Mouse (Mus musculus): Measurements from ENCODE around the gene Sox5.

Sox5 gene

DNA sequence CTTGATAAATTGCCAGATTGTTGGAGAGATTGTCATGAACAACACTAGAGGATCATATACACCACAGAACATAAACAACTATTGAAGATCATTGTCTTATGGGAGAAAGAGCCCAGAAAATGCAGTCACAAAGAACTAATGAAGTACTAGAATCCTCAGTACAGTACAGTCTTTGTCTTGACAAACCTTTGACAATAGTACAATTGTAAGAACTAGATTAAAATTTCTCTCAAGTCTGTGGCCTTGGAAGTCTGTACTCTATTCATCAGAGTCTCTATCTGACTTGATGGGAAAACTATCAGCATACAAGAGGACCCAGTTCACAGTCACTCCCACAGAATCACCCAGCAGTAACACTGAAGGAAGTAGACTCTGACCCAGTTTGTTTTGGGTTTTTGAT lies 936.0 kb downstream of the Sox5 start:
- no peak for DNase-seq (ENCODE audit: low spot score)

- DNase-seq (ENCODE audit: low spot score), result no peak
Measured at GRCm38 (mm10) chr6:143844701-143844970, 937.1 kb downstream of the Sox5 start.

GRCm38 (mm10) chr6:143843933-143844700 lies 937.7 kb downstream of the Sox5 start:
- DNase-seq (ENCODE audit: low spot score), result no peak

GRCm38 (mm10) chr6:143841954-143842353 lies 939.8 kb downstream of the Sox5 start:
- no peak for DNase-seq (ENCODE audit: low spot score)

GRCm38 (mm10) chr6:143841109-143841638 lies 940.6 kb downstream of the Sox5 start:
- no peak for DNase-seq (ENCODE audit: low spot score)

DNA sequence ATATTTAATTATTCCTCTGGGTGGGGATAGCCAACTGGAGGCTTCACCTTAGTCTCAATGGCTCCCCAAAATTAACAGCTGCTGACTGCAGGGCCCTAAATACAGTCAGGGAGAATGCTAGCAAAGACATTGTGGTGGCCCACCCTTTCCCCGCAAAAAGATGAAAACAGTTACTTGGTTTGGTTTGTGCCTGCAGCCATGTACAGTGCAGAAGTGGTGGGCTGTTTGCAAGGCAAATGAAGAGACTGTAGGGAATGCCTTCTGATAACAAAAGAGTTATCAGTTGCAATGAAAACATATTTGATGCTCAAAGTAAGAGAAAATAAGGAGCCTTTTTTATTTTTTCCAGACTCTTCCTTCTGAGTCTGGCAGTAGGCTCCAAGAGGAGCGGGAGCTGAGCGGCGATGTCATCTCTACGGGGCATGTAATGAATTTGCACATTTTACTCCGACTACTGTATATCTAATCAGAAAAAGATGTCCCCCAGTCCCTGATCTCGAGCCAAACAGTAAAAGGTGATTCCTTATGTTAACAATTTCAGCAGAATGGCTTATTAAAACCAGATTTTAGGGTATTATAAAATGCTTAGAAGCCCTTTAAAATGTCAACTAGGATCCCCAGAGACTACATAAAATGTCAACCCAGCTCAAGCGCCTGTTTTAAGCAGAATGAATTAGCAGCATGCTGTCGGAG lies 943.2 kb downstream of the Sox5 start:
- no peak for DNase-seq (ENCODE audit: low spot score)

- no peak for DNase-seq (ENCODE audit: low spot score)
Measured at GRCm38 (mm10) chr6:143835331-143835730, 946.4 kb downstream of the Sox5 start.

DNA sequence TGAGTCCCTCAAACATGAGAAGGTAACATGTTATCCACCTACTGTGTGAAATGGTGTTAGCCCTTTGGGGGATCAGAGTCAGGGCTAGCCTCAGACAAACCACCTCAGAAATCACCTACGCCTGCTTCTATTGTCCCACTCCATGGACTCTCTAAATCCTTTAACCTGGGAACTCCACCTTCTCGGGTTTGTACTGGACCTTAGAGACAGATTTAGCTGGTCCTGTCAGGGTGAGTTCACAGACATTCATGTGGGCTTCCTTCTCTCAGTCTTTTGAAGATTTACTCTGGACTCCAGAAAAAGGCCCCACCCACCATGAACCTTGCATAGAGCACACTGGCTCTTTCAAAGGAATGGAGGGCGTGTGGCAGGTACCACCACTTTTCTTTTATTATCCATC lies 947.8 kb downstream of the Sox5 start:
- no peak for DNase-seq (ENCODE audit: low spot score)

GRCm38 (mm10) chr6:143833182-143833558 lies 948.6 kb downstream of the Sox5 start:
- no peak for DNase-seq (ENCODE audit: low spot score)

GRCm38 (mm10) chr6:143832483-143833181 lies 949.1 kb downstream of the Sox5 start:
- DNase-seq (ENCODE audit: low spot score), result no peak

GRCm38 (mm10) chr6:143831246-143831645 lies 950.5 kb downstream of the Sox5 start:
- no peak for DNase-seq (ENCODE audit: low spot score)

GRCm38 (mm10) chr6:143830131-143830530 lies 951.6 kb downstream of the Sox5 start:
- DNase-seq (ENCODE audit: low spot score), result no peak

- no peak for DNase-seq (ENCODE audit: low spot score)
Measured at GRCm38 (mm10) chr6:143826786-143827185, 955.0 kb downstream of the Sox5 start.

- DNase-seq (ENCODE audit: low spot score), result no peak
Measured at GRCm38 (mm10) chr6:143825966-143826365, 955.8 kb downstream of the Sox5 start.

GRCm38 (mm10) chr6:143825086-143825485 lies 956.7 kb downstream of the Sox5 start:
- DNase-seq (ENCODE audit: low spot score), result no peak

DNA sequence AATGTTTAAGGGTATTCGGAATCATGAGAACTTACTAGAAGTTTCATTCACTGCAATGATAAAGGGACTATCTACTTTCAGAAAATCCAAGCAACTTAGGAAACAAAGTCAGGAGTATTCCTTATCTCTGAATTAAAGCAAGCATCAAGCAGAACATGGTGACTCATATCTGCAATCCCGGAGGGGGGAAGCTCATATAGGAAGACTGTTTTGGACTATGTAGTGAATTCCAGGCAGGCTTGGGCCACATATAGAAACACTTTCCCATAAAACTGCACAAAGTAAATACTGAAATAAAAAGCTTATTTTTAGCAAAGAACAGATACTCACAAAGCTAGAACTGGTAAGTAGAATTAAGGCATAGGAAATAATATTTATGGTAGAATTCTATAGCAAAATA lies 993.3 kb downstream of the Sox5 start:
- no peak for DNase-seq (ENCODE audit: low spot score)

- DNase-seq (ENCODE audit: low spot score), result no peak
Measured at GRCm38 (mm10) chr6:143787360-143787759, 994.4 kb downstream of the Sox5 start.

DNA sequence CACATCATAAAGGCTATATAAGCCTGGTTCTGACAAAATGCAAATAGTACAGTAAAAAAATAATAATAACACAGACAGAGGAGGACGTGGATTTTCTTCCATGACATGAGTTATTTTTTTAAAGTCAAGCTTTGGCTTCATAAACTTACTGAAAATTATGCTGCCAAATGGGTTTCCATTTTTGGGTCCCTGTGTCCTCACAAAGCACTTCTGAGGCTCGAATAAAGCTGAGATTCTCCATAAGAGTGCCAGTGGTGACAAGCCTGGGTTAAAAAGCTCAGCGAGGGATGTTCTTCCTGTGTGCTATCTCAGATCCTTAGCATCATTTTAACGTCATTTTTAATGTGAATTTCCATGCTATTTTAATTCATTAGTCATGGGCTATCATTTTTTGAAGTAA lies 996.1 kb downstream of the Sox5 start:
- DNase-seq (ENCODE audit: low spot score), result no peak

Measured in layer of hippocampus, adult 11-12 months (tissue).